Mouse (Mus musculus) liver, adult 2 months (tissue): ENCODE measurements around the gene Fads1.

ENCODE experiments used
- CTCF ChIP-seq: fragments of 200-500 bp; IDR thresholded peaks from 2 replicates; pipeline ENCODE4 v1.5.1; 2011; ENCODE audit warnings: low read depth, low read length, control low read depth
- POLR2A ChIP-seq: fragments of 200-500 bp; IDR thresholded peaks from 2 replicates; pipeline ENCODE4 v1.6.1; 2011; ENCODE audit warnings: low read length, control low read depth; ENCODE audit not compliant: insufficient read depth; ENCODE audit errors: extremely low read depth

DNA sequence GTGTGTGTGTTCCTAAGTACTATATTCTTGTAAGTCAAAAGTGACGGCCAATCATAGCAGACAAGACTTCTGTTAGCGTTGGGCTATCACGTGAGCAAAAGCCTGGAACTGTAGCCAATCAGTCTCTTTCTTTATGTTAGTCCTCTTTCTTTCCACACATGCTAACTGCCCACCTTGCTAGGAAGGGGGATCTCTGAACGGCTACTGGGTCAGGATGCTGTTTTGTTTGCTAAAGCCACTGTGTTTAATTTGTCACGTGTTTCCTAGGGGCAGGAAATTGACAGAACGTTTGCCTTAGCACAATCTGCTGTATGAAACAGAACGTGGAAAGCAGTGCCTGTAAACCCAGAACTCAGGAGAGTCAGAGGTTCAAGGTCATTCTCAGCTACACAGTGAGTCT lies 546 bp upstream of the Fads1 start:
- TF ChIP-seq POLR2A, result no peak
- TF ChIP-seq CTCF, result no peak
